Mouse (Mus musculus) heart, embryonic 14.5 days (tissue): ENCODE data around the gene Nrg4. TPM values are rescaled to one million over a fixed set of nuclear protein-coding genes. Genes with fewer than 3 reads are reported as not detected.

Experiments used
- ATAC-seq: fragments of 200-750 bp; cut with Nextera tagmentation; 2 replicates; pipeline ENCODE4 v1.8.0; 2017; ENCODE audit warnings: low read depth, moderate TSS enrichment; ENCODE audit not compliant: insufficient number of reproducible peaks, insufficient read depth, low FRiP score
- H3K27ac ChIP-seq, 2 experiments: fragments of 200-500 bp in 1 of 2; fragments of 300-500 bp in 1 of 2; sonication (generic) in 1 of 2; replicated peaks in 1 of 2; 2 replicates each; pipeline ENCODE4 v1.5.1; 2012 to 2014; ENCODE audit warnings: low read depth in 2 of 2, low read length in 2 of 2, control low read depth in 1 of 2, mild to moderate bottlenecking in 1 of 2, mixed read lengths in 1 of 2; ENCODE audit not compliant: control insufficient read depth in 1 of 2, insufficient read depth in 1 of 2
- H3K27me3 ChIP-seq: fragments of 300-500 bp; sonication (generic); 2 replicates; pipeline ENCODE4 v1.6.1; 2014; ENCODE audit warnings: mild to moderate bottlenecking, low read length, control low read depth; ENCODE audit not compliant: control insufficient read depth, insufficient read depth
- H3K36me3 ChIP-seq: fragments of 300-500 bp; sonication (generic); 2 replicates; pipeline ENCODE4 v1.6.1; 2014; ENCODE audit warnings: mild to moderate bottlenecking, control low read depth, low read length, mixed read lengths; ENCODE audit not compliant: control insufficient read depth, insufficient read depth
- H3K4me1 ChIP-seq, 2 experiments: fragments of 200-500 bp in 1 of 2; fragments of 300-500 bp in 1 of 2; sonication (generic) in 1 of 2; 2 replicates each; pipeline ENCODE4 v1.6.1; 2012 to 2014; ENCODE audit warnings: low read length in 2 of 2, control low read depth in 1 of 2, mixed read lengths in 1 of 2; ENCODE audit not compliant: control insufficient read depth in 2 of 2, insufficient read depth in 2 of 2
- H3K4me2 ChIP-seq: fragments of 300-500 bp; sonication (generic); 2 replicates; pipeline ENCODE4 v1.6.1; 2014; ENCODE audit warnings: mild to moderate bottlenecking, low read length
- H3K4me3 ChIP-seq, 2 experiments: fragments of 200-500 bp in 1 of 2; fragments of 300-500 bp in 1 of 2; sonication (generic) in 1 of 2; 2 replicates each; pipeline ENCODE4 v1.5.1; 2012 to 2014; ENCODE audit warnings: low read length in 2 of 2, mild to moderate bottlenecking in 2 of 2, control low read depth in 1 of 2, low read depth in 1 of 2, moderate library complexity in 1 of 2; ENCODE audit not compliant: control insufficient read depth in 1 of 2, insufficient read depth in 1 of 2
- H3K9ac ChIP-seq: fragments of 300-500 bp; sonication (generic); 2 replicates; pipeline ENCODE4 v1.6.1; 2014; ENCODE audit warnings: mild to moderate bottlenecking, low read length
- H3K9me3 ChIP-seq: fragments of 300-500 bp; sonication (generic); 2 replicates; pipeline ENCODE4 v1.6.1; 2016; ENCODE audit warnings: low read length, control low read depth; ENCODE audit not compliant: control insufficient read depth
- WGBS: fragments of 180-500 bp; shearing (Covaris S2); extraction: QIAGEN DNeasy Blood & Tissue Kit; methylation state at CpG from one replicate; pipeline ENCODE4 v1.1.7; 2014; 5-methylcytosine and 5-hydroxymethylcytosine counted together
- polyA plus RNA-seq: library from polyadenylated mRNA; unstranded; fragments of >200 nt; fragmentation: Nextera tagmentation; extraction: Ambion mirVana; gene quantifications from 2 replicates; pipeline ENCODE4 v1.2.1, GENCODE M21; 2014

Gene Nrg4
- polyA plus RNA-seq: 1.7 and 2.0 TPM in 2 replicates

DNA sequence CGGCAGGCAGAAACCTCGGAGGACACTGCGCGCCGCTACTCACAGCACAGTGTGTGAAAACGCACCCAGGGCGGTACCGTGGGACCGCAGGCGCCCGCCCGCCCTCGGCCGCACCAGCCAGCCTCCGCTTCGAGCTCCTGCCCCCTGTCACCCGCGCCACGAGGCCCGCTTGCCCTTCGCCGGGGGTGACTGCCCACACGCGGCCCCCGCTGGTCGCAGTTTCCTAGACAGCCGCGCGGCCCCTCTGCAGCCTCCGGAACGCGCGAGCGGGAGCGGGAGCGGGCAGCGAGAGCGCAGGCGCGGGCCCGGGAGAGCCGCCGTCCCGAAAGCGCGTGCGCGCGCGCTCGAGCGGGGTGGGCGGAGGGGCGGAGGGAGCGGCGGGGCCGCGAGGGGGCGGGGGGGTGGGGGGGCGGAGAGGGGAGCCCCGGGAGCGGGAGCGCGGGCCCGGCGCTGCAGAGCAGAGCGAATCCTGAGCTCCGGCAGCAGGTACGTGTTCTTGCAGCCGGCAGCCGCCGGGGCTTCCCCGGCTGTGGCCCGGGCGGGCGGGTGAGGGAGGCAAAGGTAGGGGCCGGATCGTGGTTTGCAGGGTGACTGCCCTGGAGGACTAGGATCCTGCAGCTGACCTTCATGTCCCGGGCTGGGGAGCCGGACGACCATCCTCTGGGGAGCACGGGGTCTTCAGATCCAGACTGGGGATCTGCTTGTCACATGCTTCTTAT lies at the start of gene Nrg4, which contains the start of gene Tmem266:
TSS of gene Nrg4 (minus strand) at position 330 of the 719 bp plus-strand sequence.
TSS of gene Tmem266 (plus strand) at position 399 of the 719 bp plus-strand sequence.
- ATAC-seq: peak; percentile 80
- Histone ChIP-seq H3K27me3 (peaks cover 71% of the 10 kb centered on the region), H3K27ac (no peak within 1 kb of the TSS)

DNA sequence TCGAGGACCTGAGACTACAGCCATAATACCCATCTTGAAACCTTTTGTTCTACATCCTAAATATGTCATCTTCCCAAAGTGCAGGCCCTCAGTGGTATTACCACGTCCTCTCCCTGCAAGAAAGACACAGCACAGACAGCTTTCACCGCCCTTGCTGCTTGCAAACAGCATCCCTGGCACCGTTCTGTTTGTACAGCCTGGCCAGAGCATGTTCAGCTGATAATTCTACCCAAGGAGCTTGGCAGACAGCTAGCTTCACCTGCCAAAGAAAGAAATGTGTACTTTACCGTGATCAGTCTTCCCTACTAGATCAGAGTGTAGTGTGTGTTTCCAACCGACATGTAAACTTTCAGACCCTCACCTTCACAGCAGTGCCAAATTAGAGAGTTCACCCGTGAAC lies 45.3 kb upstream of the Nrg4 start:
- H3K9me3 ChIP-seq: no peaks in the 10 kb centered on the region
- no peak overlapping the region for H3K27ac ChIP-seq
- no peak overlapping the region for H3K4me2 ChIP-seq
- H3K4me3 ChIP-seq: no peak overlapping the region
- H3K9ac ChIP-seq: no peak overlapping the region
- H3K36me3 ChIP-seq: no peaks in the 10 kb centered on the region
- H3K4me1 ChIP-seq: no peaks in the 10 kb centered on the region
- H3K27me3 ChIP-seq: no peaks in the 10 kb centered on the region
- ATAC-seq: no peak
- 67% methylated on average over 7 of the region's 7 CpGs for WGBS

More for the DNA sequence above, at the start of gene Nrg4, which contains the start of gene Tmem266:
- H3K4me2 ChIP-seq: peak within 1 kb of the TSS; percentile 94
- H3K9ac ChIP-seq: peak within 1 kb of the TSS; percentile 83
- no peaks in the 10 kb centered on the region; a peak in 1 of 4 replicates for H3K4me1 ChIP-seq
- under 1% methylated on average over 63 of the region's 82 CpGs for WGBS
- peak within 1 kb of the TSS; percentile 64 to 71 for H3K4me3 ChIP-seq
- H3K36me3 ChIP-seq: no peaks in the 10 kb centered on the region
- H3K9me3 ChIP-seq: no peaks in the 10 kb centered on the region

DNA sequence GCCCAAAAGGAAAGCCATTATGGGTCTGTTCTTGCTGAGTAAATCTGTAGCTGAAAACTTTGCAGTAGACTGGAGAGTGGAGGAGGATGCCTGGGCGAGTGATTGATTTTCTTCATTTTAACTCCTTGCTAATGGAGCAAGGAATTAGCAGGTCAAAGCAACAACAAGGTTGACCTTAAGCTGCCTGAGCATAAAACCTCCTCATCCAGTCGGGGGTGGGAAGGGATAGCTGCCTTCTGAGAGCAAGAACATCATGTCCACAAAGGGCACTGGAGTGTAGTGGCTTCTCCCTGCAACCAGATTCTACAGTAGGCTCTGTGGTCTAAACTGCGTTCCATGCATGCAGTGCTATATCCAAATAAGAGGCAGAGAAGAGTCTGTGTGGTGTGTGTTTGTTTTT lies 41.4 kb upstream of the Nrg4 start:
- H3K9ac ChIP-seq: no peak overlapping the region
- no peaks in the 10 kb centered on the region for H3K36me3 ChIP-seq
- no peak overlapping the region for H3K4me3 ChIP-seq
- no peaks in the 10 kb centered on the region for H3K27me3 ChIP-seq
- no peaks in the 10 kb centered on the region for H3K9me3 ChIP-seq
- no peak for ATAC-seq
- no peak overlapping the region for H3K27ac ChIP-seq
- H3K4me1 ChIP-seq: no peaks in the 10 kb centered on the region
- 59% methylated on average over 3 of the region's 3 CpGs for WGBS
- no peak overlapping the region for H3K4me2 ChIP-seq

DNA sequence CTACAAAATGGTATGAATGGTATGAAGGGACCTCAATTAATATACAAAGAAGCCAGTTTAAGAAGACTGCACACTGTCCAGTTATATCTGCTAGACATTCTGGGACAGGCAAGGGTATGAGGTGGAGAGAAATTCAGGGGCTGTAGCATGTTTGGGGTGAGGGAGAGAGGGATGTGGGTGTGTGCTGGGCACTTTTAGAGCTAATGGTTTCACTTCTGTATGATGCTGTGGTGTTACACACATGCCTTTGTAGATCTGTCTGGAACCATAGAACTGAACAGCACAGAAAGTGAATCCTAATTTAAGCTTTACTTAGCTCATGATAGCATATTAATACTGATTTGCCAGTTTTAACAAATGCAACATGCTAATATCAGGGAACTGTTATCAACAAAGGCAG lies 37.1 kb upstream of the Nrg4 start:
- Histone ChIP-seq H3K9ac (no peak overlapping the region), H3K27ac (no peak overlapping the region), H3K36me3 (no peaks in the 10 kb centered on the region), H3K4me2 (no peak overlapping the region), H3K27me3 (no peaks in the 10 kb centered on the region), H3K9me3 (no peaks in the 10 kb centered on the region), H3K4me3 (no peak overlapping the region), H3K4me1 (no peaks in the 10 kb centered on the region)
- ATAC-seq: no peak

DNA sequence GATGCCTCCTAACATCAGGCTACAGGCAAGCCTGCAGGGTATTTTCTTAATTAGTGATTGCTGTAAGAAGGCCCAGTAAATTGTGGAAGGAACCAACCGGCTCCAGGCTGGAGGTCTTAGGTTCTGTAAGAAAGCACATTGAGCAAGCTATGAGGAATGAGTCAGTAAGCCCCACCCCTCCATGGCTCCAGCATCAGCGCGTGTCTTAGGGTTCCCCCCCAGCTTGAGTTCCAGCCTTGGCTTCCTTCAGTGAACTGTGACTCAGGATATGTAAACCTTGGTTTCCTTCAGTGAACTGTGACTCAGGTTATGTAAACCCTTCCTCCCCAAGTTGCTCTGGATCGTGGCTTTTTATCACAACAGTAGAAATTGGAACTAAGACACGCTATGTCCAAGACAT lies 35.3 kb upstream of the Nrg4 start:
- H3K27me3 ChIP-seq: no peaks in the 10 kb centered on the region
- no peak overlapping the region for H3K4me3 ChIP-seq
- H3K36me3 ChIP-seq: no peaks in the 10 kb centered on the region
- H3K4me2 ChIP-seq: no peak overlapping the region
- 82% methylated on average over 5 of the region's 5 CpGs for WGBS
- ATAC-seq: no peak
- no peaks in the 10 kb centered on the region for H3K4me1 ChIP-seq
- no peaks in the 10 kb centered on the region for H3K9me3 ChIP-seq
- H3K9ac ChIP-seq: no peak overlapping the region
- no peak overlapping the region for H3K27ac ChIP-seq

DNA sequence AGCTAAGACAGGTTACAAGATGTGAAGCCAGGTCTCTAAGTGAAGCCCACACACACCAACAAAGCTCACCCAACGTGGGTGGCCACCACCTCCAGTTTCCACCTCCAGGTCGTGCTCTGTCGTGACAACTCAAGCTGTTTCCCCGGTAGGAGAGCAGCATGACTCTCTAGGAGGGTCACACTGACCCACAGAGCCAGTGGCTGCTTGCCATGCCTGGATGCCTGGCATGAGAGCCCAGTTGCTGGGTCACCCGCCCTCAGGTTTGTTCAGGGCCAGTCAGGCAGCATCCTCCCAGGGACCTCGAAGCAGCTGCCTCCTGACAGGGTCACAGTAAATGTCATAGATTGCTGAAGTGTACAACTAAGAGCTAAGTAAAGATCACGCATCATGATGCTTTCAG lies 34.2 kb upstream of the Nrg4 start:
- no peaks in the 10 kb centered on the region for H3K4me1 ChIP-seq
- no peak for ATAC-seq
- H3K36me3 ChIP-seq: no peaks in the 10 kb centered on the region
- no peak overlapping the region for H3K9ac ChIP-seq
- no peak overlapping the region for H3K27ac ChIP-seq
- no peaks in the 10 kb centered on the region for H3K27me3 ChIP-seq
- WGBS: 56% methylated on average over 7 of the region's 7 CpGs
- H3K9me3 ChIP-seq: no peaks in the 10 kb centered on the region
- H3K4me3 ChIP-seq: no peak overlapping the region
- H3K4me2 ChIP-seq: no peak overlapping the region

DNA sequence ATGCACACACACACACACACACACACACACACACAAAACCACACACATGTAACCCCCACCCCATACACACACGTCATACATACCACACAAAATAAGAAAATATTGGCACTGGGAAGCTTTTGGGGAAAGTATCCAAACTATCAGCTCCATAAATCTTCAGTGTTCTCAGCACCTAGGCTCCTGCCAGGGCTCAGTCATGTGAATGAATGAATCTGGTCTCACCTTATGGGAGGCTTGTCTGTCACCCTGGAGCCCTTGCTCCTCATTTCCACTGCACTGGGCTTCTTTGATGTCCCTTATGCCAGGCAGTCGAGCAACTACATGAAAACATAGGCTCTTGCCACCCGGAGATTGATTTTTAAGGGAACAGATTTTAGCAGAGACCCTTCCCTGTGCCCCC lies 33.7 kb upstream of the Nrg4 start:
- WGBS: 77% methylated on average over 3 of the region's 3 CpGs
- H3K4me1 ChIP-seq: no peaks in the 10 kb centered on the region
- no peak overlapping the region for H3K27ac ChIP-seq

DNA sequence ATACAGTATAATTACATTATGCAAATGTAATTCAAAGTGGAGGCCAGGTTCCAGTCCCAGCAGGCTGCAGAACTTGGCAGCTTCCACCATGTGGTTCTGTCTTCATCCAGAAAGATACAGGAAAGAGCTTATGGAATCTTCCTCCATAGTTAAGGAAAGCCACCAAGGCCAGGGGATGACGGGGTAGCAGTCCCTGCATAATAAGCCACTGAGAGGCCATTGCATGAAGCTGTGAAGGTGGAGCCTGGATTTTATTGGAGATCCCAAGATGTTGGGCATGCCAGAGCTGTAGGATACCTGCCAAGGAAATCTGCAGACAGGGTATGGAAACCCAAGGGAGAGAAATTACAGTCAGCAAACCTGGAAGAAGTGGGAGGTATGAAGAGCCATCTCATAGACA lies 30.5 kb upstream of the Nrg4 start:
- no peak for ATAC-seq
- Histone ChIP-seq H3K27me3 (no peaks in the 10 kb centered on the region), H3K27ac (no peak overlapping the region), H3K36me3 (no peaks in the 10 kb centered on the region), H3K4me3 (no peak overlapping the region), H3K4me1 (no peaks in the 10 kb centered on the region), H3K9ac (no peak overlapping the region), H3K4me2 (no peak overlapping the region), H3K9me3 (no peaks in the 10 kb centered on the region)
- 79% methylated on average over 1 of the region's 1 CpGs for whole genome bisulfite sequencing

More for the DNA sequence above, 33.7 kb upstream of the Nrg4 start:
- Histone ChIP-seq H3K4me2 (no peak overlapping the region), H3K36me3 (no peaks in the 10 kb centered on the region), H3K9me3 (no peaks in the 10 kb centered on the region), H3K27me3 (no peaks in the 10 kb centered on the region), H3K4me3 (no peak overlapping the region), H3K9ac (no peak overlapping the region)
- ATAC-seq: no peak
